Mouse (Mus musculus): ENCODE data around the gene Slc38a3. TPM values are rescaled to one million over a fixed set of nuclear protein-coding genes. Genes with fewer than 3 reads are reported as not detected.
A peak's percentile ranks its signal among the peaks of the same experiment; 100 is the strongest.

Gene Slc38a3
- polyA plus RNA-seq, 1 experiment from 2014 or later: 24.4 TPM

- 0 out of 2 replicates have a peak, but pooled peaks cover 3% of the 10 kb centered on the region for H3K27me3 ChIP-seq
- no peak overlapping the region for H3K4me2 ChIP-seq (replicated peaks)
- 59% methylated on average over 3 of the region's 3 CpGs for WGBS
- no peak overlapping the region; the same call in 1 of the 2 replicates for H3K9ac ChIP-seq (replicated peaks)
- no peak overlapping the region for H3K4me3 ChIP-seq
- no peak for ATAC-seq (replicated peaks)
- peak overlapping the region; percentile 34; the same call in 1 of the 2 replicates for H3K27ac ChIP-seq (replicated peaks)
- peaks cover 14% of the 10 kb centered on the region; the same call in 1 of the 2 replicates for H3K36me3 ChIP-seq
- H3K9me3 ChIP-seq: no peaks in the 10 kb centered on the region
- peaks cover 91% of the 10 kb centered on the region for H3K4me1 ChIP-seq
Measured at GRCm38 (mm10) chr9:107702606-107703185, 33.4 kb upstream of the Slc38a3 start.

GRCm38 (mm10) chr9:107701594-107701993, 32.3 kb upstream of the Slc38a3 start:
- peaks cover 14% of the 10 kb centered on the region; the same call in 1 of the 2 replicates for H3K36me3 ChIP-seq
- 0 out of 2 replicates have a peak overlapping the region, but pooled peaks have one; percentile 1 for H3K9ac ChIP-seq (replicated peaks)
- no peak overlapping the region for H3K4me3 ChIP-seq
- no peaks in the 10 kb centered on the region for H3K9me3 ChIP-seq
- WGBS: 28% methylated on average over 12 of the region's 12 CpGs
- H3K27ac ChIP-seq (replicated peaks): peak overlapping the region; percentile 81
- 0 out of 2 replicates have a peak, but pooled peaks cover 3% of the 10 kb centered on the region for H3K27me3 ChIP-seq
- peak; percentile 56; the same call in 1 of the 2 replicates for ATAC-seq (replicated peaks)
- H3K4me1 ChIP-seq: peaks cover 90% of the 10 kb centered on the region
- H3K4me2 ChIP-seq (replicated peaks): peak overlapping the region; percentile 16

- WGBS: 28% methylated on average over 6 of the region's 6 CpGs
- no peaks in the 10 kb centered on the region for H3K9me3 ChIP-seq
- H3K4me1 ChIP-seq: peaks cover 78% of the 10 kb centered on the region
- H3K27me3 ChIP-seq: 0 out of 2 replicates have a peak, but pooled peaks cover under 1% of the 10 kb centered on the region
- ATAC-seq (replicated peaks): peak; percentile 30; the same call in 1 of the 2 replicates
- H3K4me2 ChIP-seq (replicated peaks): peak overlapping the region; percentile 12; the same call in 1 of the 2 replicates
- H3K4me3 ChIP-seq: no peak overlapping the region
- H3K36me3 ChIP-seq: peaks cover 11% of the 10 kb centered on the region; the same call in 1 of the 2 replicates
- no peak overlapping the region for H3K9ac ChIP-seq (replicated peaks)
- peak overlapping the region; percentile 81 for H3K27ac ChIP-seq (replicated peaks)
Measured at GRCm38 (mm10) chr9:107700114-107700571, 30.8 kb upstream of the Slc38a3 start.

GRCm38 (mm10) chr9:107699376-107699980, 30.1 kb upstream of the Slc38a3 start:
- no peak for ATAC-seq (replicated peaks)

DNA sequence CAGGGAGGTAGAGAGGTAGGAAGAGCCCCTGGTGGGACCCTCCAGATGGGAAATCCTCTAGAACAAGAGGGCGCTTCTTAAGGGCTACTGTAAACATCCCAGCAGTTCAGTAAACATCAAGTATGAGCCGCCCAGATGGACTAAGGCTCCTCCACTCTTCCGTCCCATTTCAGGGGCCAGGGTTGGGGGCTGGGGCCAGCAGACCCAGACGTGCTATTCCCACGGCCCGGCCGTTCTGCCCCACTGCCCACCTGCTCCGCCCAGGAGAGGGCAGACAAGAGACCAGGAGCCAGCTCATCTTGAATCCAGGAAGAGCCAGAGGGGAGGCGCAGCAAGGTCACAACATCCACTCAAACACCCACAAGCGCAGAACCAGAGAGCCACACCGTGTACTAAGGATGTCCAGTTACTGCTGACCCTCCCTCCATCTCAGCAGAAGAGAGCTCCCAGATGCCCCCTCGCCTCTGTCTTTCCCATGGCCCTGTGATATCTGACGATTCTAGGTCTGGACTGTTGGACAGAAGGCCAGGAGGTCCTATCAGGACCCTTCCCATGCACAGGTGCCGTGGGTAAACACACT, 29.4 kb upstream of the Slc38a3 start:
- no peaks in the 10 kb centered on the region for H3K9me3 ChIP-seq
- H3K27me3 ChIP-seq: no peaks in the 10 kb centered on the region
- H3K4me2 ChIP-seq (replicated peaks): peak overlapping the region; percentile 24
- H3K4me3 ChIP-seq: no peak overlapping the region
- H3K9ac ChIP-seq (replicated peaks): 0 out of 2 replicates have a peak overlapping the region, but pooled peaks have one; percentile 8
- no peak for ATAC-seq (replicated peaks)
- peak overlapping the region; percentile 62; the same call in 1 of the 2 replicates for H3K27ac ChIP-seq (replicated peaks)
- WGBS: 9% methylated on average over 14 of the region's 14 CpGs
- H3K4me1 ChIP-seq: peaks cover 70% of the 10 kb centered on the region
- H3K36me3 ChIP-seq: 0 out of 2 replicates have a peak, but pooled peaks cover 2% of the 10 kb centered on the region

More at GRCm38 (mm10) chr9:107699376-107699980, 30.1 kb upstream of the Slc38a3 start:
- H3K4me3 ChIP-seq: no peak overlapping the region
- H3K4me2 ChIP-seq (replicated peaks): 0 out of 2 replicates have a peak overlapping the region, but pooled peaks have one; percentile 24
- H3K27ac ChIP-seq (replicated peaks): peak overlapping the region; percentile 81
- WGBS: 14% methylated on average over 9 of the region's 9 CpGs
- H3K9me3 ChIP-seq: no peaks in the 10 kb centered on the region
- peaks cover 77% of the 10 kb centered on the region for H3K4me1 ChIP-seq
- no peaks in the 10 kb centered on the region for H3K27me3 ChIP-seq
- H3K9ac ChIP-seq (replicated peaks): no peak overlapping the region; the same call in 1 of the 2 replicates
- peaks cover 8% of the 10 kb centered on the region; the same call in 1 of the 2 replicates for H3K36me3 ChIP-seq

DNA sequence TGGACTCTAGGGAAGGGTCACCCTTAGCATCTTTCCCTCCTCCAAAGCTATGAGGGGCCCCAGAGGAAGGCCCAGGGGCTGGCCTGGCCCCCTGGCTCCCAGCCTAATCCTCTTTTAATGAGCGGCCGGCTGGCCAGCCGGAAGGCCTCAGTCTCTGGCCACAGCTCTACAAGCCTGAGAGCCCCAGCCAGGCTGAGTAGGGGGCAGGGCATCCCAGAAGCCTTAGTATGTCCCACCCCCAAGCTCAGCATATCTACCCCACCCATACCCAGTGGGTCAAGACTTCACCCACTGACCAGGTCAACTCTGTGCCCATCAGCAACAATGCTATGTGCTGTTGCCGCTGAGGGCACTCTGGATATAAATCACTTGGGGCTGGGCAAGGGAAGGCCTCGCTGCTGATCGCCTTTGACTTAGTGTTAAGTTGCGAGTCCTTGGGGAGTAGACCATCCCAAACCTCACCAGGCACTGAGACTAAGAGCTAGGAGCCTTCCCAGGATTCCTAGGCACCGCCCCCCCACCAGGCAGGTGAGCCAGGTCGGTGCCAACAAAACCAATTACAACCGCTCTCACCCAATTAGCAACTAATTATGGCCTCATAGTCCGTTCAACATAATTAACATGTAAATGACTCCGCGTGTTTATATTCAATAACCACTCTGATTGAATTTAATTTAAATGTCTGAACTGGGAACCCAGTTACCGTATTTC, 28.6 kb upstream of the Slc38a3 start:
- Histone ChIP-seq H3K4me3 (no peak overlapping the region), H3K27me3 (no peaks in the 10 kb centered on the region), H3K4me2 (replicated peaks) (peak overlapping the region; percentile 21), H3K27ac (replicated peaks) (peak overlapping the region; percentile 62), H3K4me1 (peaks cover 70% of the 10 kb centered on the region), H3K9me3 (no peaks in the 10 kb centered on the region), H3K36me3 (no peaks in the 10 kb centered on the region), H3K9ac (replicated peaks) (no peak overlapping the region)
- ATAC-seq (replicated peaks): peak; percentile 23; the same call in 1 of the 2 replicates
- 2% methylated on average over 14 of the region's 14 CpGs for WGBS

DNA sequence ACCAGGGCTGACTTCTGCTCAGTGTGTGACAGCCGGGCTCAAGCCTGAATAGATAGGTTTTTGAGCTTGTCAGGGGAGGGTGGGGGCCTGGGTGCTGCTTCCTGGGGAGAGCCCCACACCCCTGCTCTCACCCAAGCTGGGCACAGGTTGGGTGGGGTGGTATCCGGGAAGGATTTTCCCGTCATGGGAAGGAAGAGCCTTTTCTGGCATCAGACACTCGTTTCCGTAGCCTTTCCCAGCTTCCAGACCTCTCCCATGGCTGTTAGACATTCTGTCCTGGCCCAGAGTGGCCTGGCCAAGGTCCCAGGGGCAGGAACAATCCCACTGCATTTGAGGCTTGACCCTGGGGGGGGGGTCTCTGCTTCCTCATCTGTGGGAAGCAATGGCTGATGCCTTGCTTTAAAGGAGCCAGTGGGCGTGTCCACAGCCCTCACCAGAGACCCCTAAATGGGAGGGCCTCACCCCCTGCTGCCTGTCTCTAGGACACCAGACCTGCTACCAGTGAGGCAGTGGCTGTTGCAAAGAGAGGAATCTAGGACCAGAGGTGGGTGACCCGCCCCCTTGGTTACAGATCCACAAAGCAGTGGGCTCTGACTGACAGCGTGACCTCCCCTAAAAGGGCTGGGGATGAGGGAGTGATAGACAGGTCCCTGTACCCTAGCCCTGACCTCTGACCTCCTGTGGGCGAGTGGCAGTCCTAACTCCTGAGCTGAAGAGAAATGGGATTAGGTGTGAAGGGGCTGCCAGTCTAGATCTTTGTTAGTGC, 27.7 kb upstream of the Slc38a3 start:
- 25% methylated on average over 9 of the region's 9 CpGs for WGBS
- Histone ChIP-seq H3K27ac (replicated peaks) (no peak overlapping the region; the same call in 1 of the 2 replicates), H3K27me3 (no peaks in the 10 kb centered on the region), H3K4me1 (peaks cover 61% of the 10 kb centered on the region), H3K4me2 (replicated peaks) (no peak overlapping the region), H3K9me3 (no peaks in the 10 kb centered on the region), H3K36me3 (peaks cover 4% of the 10 kb centered on the region; the same call in 1 of the 2 replicates), H3K9ac (replicated peaks) (no peak overlapping the region), H3K4me3 (no peak overlapping the region)
- ATAC-seq (replicated peaks): no peak

DNA sequence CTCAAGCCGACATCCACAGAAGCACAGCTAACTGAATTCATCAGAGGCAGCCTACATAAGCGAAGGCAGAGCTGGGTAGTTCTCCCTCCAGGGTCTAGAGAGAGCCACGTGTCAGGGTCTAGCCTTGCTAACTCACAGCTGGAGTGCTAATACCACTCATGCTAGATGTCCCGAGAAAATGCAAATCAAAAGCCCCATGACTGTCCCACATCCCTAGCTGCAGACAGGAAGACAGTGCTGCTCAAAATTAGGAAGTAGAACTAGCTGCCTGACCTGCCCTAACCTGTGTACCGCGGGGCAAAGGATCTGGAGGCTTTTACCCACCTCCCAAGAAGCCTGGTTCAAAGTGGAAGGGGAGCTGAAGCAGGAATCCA, 26.8 kb upstream of the Slc38a3 start:
- Histone ChIP-seq H3K9me3 (no peaks in the 10 kb centered on the region), H3K27ac (replicated peaks) (no peak overlapping the region), H3K4me3 (no peak overlapping the region), H3K27me3 (no peaks in the 10 kb centered on the region), H3K4me1 (peaks cover 53% of the 10 kb centered on the region), H3K9ac (replicated peaks) (no peak overlapping the region), H3K4me2 (replicated peaks) (no peak overlapping the region), H3K36me3 (peaks cover 11% of the 10 kb centered on the region)
- no peak for ATAC-seq (replicated peaks)
- 48% methylated on average over 6 of the region's 6 CpGs for WGBS

DNA sequence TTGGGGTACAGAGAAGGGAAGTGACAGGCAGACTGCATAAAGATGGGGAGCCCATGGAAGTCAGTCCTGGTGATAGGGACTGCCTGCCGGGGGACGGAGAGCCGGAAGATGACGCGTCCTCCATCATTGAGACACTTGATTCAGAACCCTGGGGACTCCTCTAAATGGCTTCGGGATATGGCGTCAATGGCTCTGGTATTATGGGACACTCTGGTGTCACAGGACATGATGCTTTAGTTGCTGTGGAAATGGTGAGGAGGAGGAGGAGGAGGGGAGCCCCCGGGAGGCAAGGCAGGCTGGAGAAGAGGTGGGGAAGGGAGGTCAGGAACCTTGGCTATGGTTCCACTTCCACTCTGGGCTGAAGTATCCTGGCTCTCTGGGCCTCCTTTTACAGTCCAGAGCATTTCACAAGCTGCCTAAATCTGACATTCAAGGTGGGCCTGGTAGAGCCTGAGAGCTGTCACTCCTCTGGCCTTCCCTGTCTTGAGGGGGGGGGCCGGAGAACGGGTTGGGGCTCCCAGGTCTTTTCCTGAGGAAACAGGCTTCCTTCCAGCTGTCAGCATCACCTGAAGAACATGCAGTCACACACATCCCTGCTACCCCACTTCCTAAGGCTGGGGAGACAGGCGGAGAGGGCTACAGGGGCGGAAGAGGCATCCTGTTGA, 26.2 kb upstream of the Slc38a3 start:
- no peak overlapping the region for H3K4me3 ChIP-seq
- H3K27ac ChIP-seq (replicated peaks): no peak overlapping the region
- no peaks in the 10 kb centered on the region for H3K9me3 ChIP-seq
- H3K4me2 ChIP-seq (replicated peaks): no peak overlapping the region
- 88% methylated on average over 12 of the region's 12 CpGs for WGBS
- H3K4me1 ChIP-seq: peaks cover 48% of the 10 kb centered on the region
- peaks cover 14% of the 10 kb centered on the region for H3K36me3 ChIP-seq
- ATAC-seq (replicated peaks): no peak
- no peaks in the 10 kb centered on the region for H3K27me3 ChIP-seq
- H3K9ac ChIP-seq (replicated peaks): no peak overlapping the region

GRCm38 (mm10) chr9:107694627-107695026, 25.3 kb upstream of the Slc38a3 start:
- ATAC-seq (replicated peaks): no peak
- Histone ChIP-seq H3K36me3 (peaks cover 21% of the 10 kb centered on the region), H3K4me2 (replicated peaks) (no peak overlapping the region), H3K27me3 (no peaks in the 10 kb centered on the region), H3K4me1 (peaks cover 38% of the 10 kb centered on the region), H3K27ac (replicated peaks) (no peak overlapping the region), H3K4me3 (no peak overlapping the region), H3K9me3 (no peaks in the 10 kb centered on the region), H3K9ac (replicated peaks) (no peak overlapping the region)
- WGBS: 73% methylated on average over 7 of the region's 7 CpGs
